Mouse (Mus musculus) erythroblast, embryonic 14.5 days (primary cell): ENCODE measurements around the gene Rps6kl1.

ENCODE experiments used
- GATA1 ChIP-seq: IDR thresholded peaks from 2 replicates; pipeline ENCODE4 v1.6.1; 2012; ENCODE audit warnings: low read length, inconsistent platforms, mixed read lengths
- TAL1 ChIP-seq: IDR thresholded peaks from 3 replicates; pipeline ENCODE4 v1.6.1; 2012; ENCODE audit warnings: low read length, inconsistent platforms, mixed read lengths

DNA sequence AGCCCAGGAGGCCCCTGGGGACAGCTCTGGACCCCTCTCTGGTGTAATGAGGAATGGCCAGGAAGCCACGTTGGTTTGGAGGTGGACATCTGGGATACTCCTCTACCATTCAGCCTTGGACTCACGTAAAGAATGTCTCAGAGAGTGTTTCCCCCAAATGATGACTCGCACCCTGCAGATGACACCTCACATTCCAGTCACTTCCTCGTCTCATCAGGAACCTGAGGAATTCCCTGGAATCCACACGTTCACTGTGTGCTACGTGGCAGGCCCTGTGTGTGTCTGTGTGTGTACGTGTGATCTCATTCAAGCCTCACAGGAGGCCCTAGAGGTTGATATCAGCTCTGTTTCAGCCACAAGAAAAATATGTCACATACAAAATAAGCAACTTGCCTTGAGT, 35.3 kb upstream of the Rps6kl1 start:
- TF ChIP-seq GATA1: no peak
- no peak for TF ChIP-seq TAL1
